Mouse (Mus musculus) brain, embryonic 14.5 days (tissue): ENCODE measurements around the gene Prom1.

ENCODE experiments used
- CTCF ChIP-seq: fragments of 200-500 bp; IDR thresholded peaks from 2 replicates; pipeline ENCODE4 v1.5.1; 2012; ENCODE audit warnings: inconsistent platforms, mild to moderate bottlenecking, moderate library complexity, borderline replicate concordance; ENCODE audit not compliant: insufficient read depth, insufficient read length; ENCODE audit errors: extremely low read depth
- POLR2A ChIP-seq: fragments of 200-500 bp; IDR thresholded peaks from 2 replicates; pipeline ENCODE4 v1.6.1; 2012; ENCODE audit warnings: mild to moderate bottlenecking, inconsistent platforms, borderline replicate concordance; ENCODE audit not compliant: poor library complexity, insufficient read depth, insufficient read length, severe bottlenecking; ENCODE audit errors: extremely low read depth

GRCm38 (mm10) chr5:43982896-43983295, 118.9 kb downstream of the Prom1 start:
- TF ChIP-seq CTCF: no peak
- no peak for TF ChIP-seq POLR2A
